19 mouse cellular contexts compared by ENCODE assay signal in genomic region chr6:147615306-147615705, GRCm38 (mm10).
DNase-seq lines count a peak whose midpoint lies in the region; ATAC-seq lines count a peak whose summit lies in the region.
"Had no signal": no experiment of that assay in that cellular context is flagged by ENCODE, and none has a peak within 500 bp of the region (broad histone marks: within the 10 kb centered on the region; RNA-seq: fewer than 3 reads in every experiment).

No protein-coding gene starts in this region.

- no peak overlapping the region for H3K9ac ChIP-seq in midbrain, embryonic 11.5 days (ENCODE audit: low read length)
- H3K9ac ChIP-seq in midbrain, embryonic 13.5 days (replicated peaks), result no peak overlapping the region

- WGBS in midbrain, embryonic 11.5 days, result 71% methylated on average over 2 of the region's 2 CpGs
- 79% methylated on average over 2 of the region's 2 CpGs for WGBS in midbrain, embryonic 13.5 days

- H3K36me3 ChIP-seq in midbrain, embryonic 11.5 days (ENCODE audit: control insufficient read depth, insufficient read depth, low read length), result no peaks in the 10 kb centered on the region
- 0 out of 2 replicates have a peak, but pooled peaks cover 4% of the 10 kb centered on the region for H3K36me3 ChIP-seq in midbrain, embryonic 13.5 days

- no peak overlapping the region for H3K27ac ChIP-seq in midbrain, embryonic 11.5 days (ENCODE audit: low read depth, low read length)
- no peak overlapping the region for H3K27ac ChIP-seq in midbrain, embryonic 13.5 days

- no peak for ATAC-seq in midbrain, embryonic 11.5 days (ENCODE audit: low FRiP score)
- ATAC-seq in midbrain, embryonic 13.5 days, result no peak
- ATAC-seq: activated CD4-positive, CD25-positive, alpha-beta regulatory T cell, adult 4 months; CD4-positive, CD25-positive, alpha-beta regulatory T cell, adult 4 months; Patski had no signal

- H3K27me3 ChIP-seq in midbrain, embryonic 11.5 days (ENCODE audit: control insufficient read depth, insufficient read depth, low read length), result no peaks in the 10 kb centered on the region
- no peaks in the 10 kb centered on the region for H3K27me3 ChIP-seq in midbrain, embryonic 13.5 days
- H3K27me3 ChIP-seq: CH12.LX, Patski had no signal

- H3K4me2 ChIP-seq in midbrain, embryonic 11.5 days, result no peak overlapping the region
- H3K4me2 ChIP-seq in midbrain, embryonic 13.5 days (replicated peaks), result no peak overlapping the region

- peak; percentile 74 for DNase-seq in heart, adult 11 months
- DNase-seq in heart, adult 9 months (ENCODE audit: low spot score in 2 of 2), result no peak
- DNase-seq in midbrain, embryonic 11.5 days (ENCODE audit: low spot score, missing footprints), result peak; percentile 54
- DNase-seq: adrenal gland, adult 2 months; adrenal gland, adult 8-10 months; adrenal gland, postnatal 10 days; adrenal gland, postnatal 14 days; adrenal gland, postnatal 25 days; adrenal gland, postnatal 36 days; B cell, adult 2 months; cerebellum, adult 11 months; cerebellum, adult 11-12 months; cerebellum, adult 18-20 months had no signal

- no peaks in the 10 kb centered on the region for H3K9me3 ChIP-seq in midbrain, embryonic 11.5 days (ENCODE audit: control insufficient read depth, low read length)
- H3K9me3 ChIP-seq in midbrain, embryonic 13.5 days, result no peaks in the 10 kb centered on the region
- H3K9me3 ChIP-seq: G1E had no signal

- H3K4me1 ChIP-seq in midbrain, embryonic 11.5 days (ENCODE audit: control insufficient read depth, insufficient read depth, low read length), result no peaks in the 10 kb centered on the region
- H3K4me1 ChIP-seq in midbrain, embryonic 13.5 days (replicated peaks), result no peaks in the 10 kb centered on the region

- H3K4me3 ChIP-seq in midbrain, embryonic 11.5 days (ENCODE audit: low read depth, low read length), result no peak overlapping the region
- no peak overlapping the region for H3K4me3 ChIP-seq in midbrain, embryonic 13.5 days (replicated peaks)

Comparison
In these comparisons a context has a peak if more than half of its experiments do, and no peak if none do; other contexts are left out.
1. DNase-seq: peak in heart, adult 11 months (single experiment) and midbrain, embryonic 11.5 days (single experiment); none in heart, adult 9 months (0 of 2).